Mouse (Mus musculus) heart, postnatal 0 days (tissue): ENCODE measurements at regions not wholly inside any gene's neighbourhood (a gene's known extent, or its start where the extent isn't known, plus 50 kb on each side); places are given as distances from the start of the nearest gene placed in this dataset.

ENCODE experiments used
- CTCF ChIP-seq: IDR thresholded peaks from 2 replicates; pipeline ENCODE4 v1.5.1; 2016; ENCODE audit warnings: antibody characterized with exemption, control low read depth, low read depth
- EP300 ChIP-seq: IDR thresholded peaks from 2 replicates; pipeline ENCODE4 v1.6.1; 2016; ENCODE audit warnings: antibody characterized with exemption, low read depth

DNA sequence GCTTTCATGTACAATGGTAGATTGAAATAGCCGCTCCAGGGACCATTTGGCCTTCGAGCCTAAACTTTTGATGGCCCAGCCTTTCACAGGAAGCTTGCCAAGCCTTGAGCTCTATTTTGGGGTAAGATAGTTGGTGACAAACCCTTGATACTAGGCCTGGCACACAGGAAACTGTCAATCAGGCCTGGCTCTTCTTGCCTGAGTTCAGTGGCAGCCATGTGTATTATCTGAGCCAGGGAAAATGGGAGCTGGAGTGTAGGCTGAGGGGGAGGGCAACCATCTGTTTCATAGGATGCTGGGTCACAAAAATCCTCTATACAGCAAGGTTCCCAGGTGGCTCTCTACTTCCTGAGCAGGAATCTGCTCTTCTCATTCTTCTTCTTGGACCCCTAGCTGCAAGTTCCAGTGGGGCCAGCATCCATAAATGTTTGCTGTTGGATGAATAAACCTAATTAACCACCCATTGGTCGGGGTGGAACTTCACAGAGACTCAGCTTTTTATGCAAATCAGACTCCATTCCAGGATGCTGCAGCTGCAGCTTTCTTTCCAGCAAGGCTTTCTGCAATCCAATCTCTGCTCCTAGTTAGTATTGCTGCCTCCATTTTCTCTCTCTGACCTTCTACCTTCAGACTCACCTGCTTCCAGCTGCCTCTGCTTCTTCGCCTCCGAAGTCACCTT, 117.1 kb upstream of the Smim23 start:
- TF ChIP-seq CTCF (no peak), EP300 (no peak)
